Mouse (Mus musculus): ENCODE data around the gene Dnah7a.
"Not testable (repeated sequence)": the region's sequence is repeated elsewhere in the genome, so short reads cannot be mapped to it uniquely, and the experiment has no call there.

DNA sequence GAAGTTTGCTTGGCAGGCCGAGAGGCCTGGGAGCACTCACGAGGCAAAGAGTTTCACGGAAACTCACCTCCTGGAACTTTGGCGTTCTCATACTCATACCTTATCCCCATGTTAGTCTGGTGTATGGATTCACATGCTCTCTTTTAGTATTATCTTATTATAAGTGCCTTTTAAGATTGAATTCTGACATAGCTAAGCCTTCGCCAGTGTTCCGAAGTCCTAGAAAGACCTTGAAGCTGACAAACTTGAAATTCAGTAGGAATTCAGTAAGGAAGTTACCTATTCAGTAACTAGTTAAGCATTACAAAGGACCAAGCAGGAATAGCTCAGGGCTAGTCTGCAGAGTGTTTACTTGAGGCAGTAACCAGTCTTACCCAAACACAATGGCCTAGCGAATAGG lies 44.1 kb upstream of the Dnah7a start:
- not testable (repeated sequence) for TF ChIP-seq CTCF (IDR thresholded peaks at IDR 0.05; ENCODE audit: insufficient read depth, low read length); POLR2A (IDR thresholded peaks at IDR 0.05; ENCODE audit: borderline replicate concordance, extremely low read depth, low read depth, low read length)
